13 mouse cellular contexts compared by ENCODE assay signal in genomic region chr9:110895994-110896393, GRCm38 (mm10). TPM values are rescaled to one million over a fixed set of nuclear protein-coding genes. Genes with fewer than 3 reads are reported as not detected.
DNase-seq lines count a peak whose midpoint lies in the region; ATAC-seq and TF ChIP-seq lines count a peak whose summit lies in the region.
"Had no signal": no experiment of that assay in that cellular context is flagged by ENCODE, and none has a peak within 500 bp of the region (broad histone marks: within the 10 kb centered on the region; RNA-seq: fewer than 3 reads in every experiment).

No protein-coding gene starts in this region.

- no peak for DNase-seq in kidney, adult 2 months
- no peak for DNase-seq in ES-E14 (ENCODE audit: low read depth, low spot score)
- DNase-seq in forebrain, embryonic 11.5 days (ENCODE audit: low spot score) = no peak
- DNase-seq in left cerebral cortex, adult 9 months (ENCODE audit: low spot score in 2 of 2) = no peak
- no peak for DNase-seq in right cerebral cortex, postnatal 36 days (ENCODE audit: low spot score in 2 of 2)
- no peak for DNase-seq in spleen, adult 12 weeks (ENCODE audit: low spot score)
- DNase-seq: adrenal gland, adult 8-10 months; cerebellum, adult 9-10 months; layer of hippocampus, postnatal 36 days had no signal

- no peak for TF ChIP-seq POLR2A in kidney, adult 2 months (IDR thresholded peaks at IDR 0.05; ENCODE audit: low read depth, low read length)

- H3K27ac ChIP-seq in kidney, embryonic 16.5 days (ENCODE audit: low read length) = no peak overlapping the region
- no peak overlapping the region for H3K27ac ChIP-seq in kidney, adult 2 months (ENCODE audit: insufficient read depth, low read depth, low read length)
- peak overlapping the region; percentile 44; the same call in 1 of the 2 replicates for H3K27ac ChIP-seq in ES-E14 (ENCODE audit: insufficient read depth, low read depth, low read length, poor library complexity, severe bottlenecking)
- no peak overlapping the region for H3K27ac ChIP-seq in forebrain, embryonic 11.5 days (ENCODE audit: low read depth, low read length)
- H3K27ac ChIP-seq in limb, embryonic 12.5 days = no peak overlapping the region

- peak; percentile 52 for ATAC-seq in kidney, embryonic 16.5 days (ENCODE audit: low FRiP score, low TSS enrichment)
- ATAC-seq in forebrain, embryonic 11.5 days (replicated peaks; ENCODE audit: low FRiP score) = no peak; the same call in 1 of the 2 replicates
- no peak for ATAC-seq in limb, embryonic 12.5 days (ENCODE audit: insufficient number of reproducible peaks, insufficient read depth, low FRiP score, low TSS enrichment, low read depth)

- H3K4me3 ChIP-seq in kidney, embryonic 16.5 days (ENCODE audit: low read length) = peak overlapping the region; percentile 4; the same call in 1 of the 2 replicates
- H3K4me3 ChIP-seq in kidney, adult 2 months (ENCODE audit: insufficient read depth, low read depth, low read length) = no peak overlapping the region
- H3K4me3 ChIP-seq in ES-E14 (ENCODE audit: insufficient read depth in 1 of 2, low read depth in 1 of 2, low read length in 2 of 2, poor library complexity in 1 of 2, severe bottlenecking in 1 of 2) = peak overlapping the region in 1 of 2 experiments; percentile 2; a peak in 1 of 4 replicates
- H3K4me3 ChIP-seq in forebrain, embryonic 11.5 days (ENCODE audit: low read depth, low read length) = no peak overlapping the region
- no peak overlapping the region; the same call in 1 of the 2 replicates for H3K4me3 ChIP-seq in limb, embryonic 12.5 days (replicated peaks)

- H3K27me3 ChIP-seq in kidney, embryonic 16.5 days (ENCODE audit: insufficient read depth, low read length) = no peaks in the 10 kb centered on the region
- H3K27me3 ChIP-seq in kidney, adult 2 months (replicated peaks; ENCODE audit: control insufficient read depth, insufficient read depth, low read length) = no peaks in the 10 kb centered on the region
- no peaks in the 10 kb centered on the region for H3K27me3 ChIP-seq in forebrain, embryonic 11.5 days (ENCODE audit: control insufficient read depth, insufficient read depth, low read length)
- H3K27me3 ChIP-seq in limb, embryonic 12.5 days = peaks cover 16% of the 10 kb centered on the region

- peaks cover 11% of the 10 kb centered on the region; the same call in 1 of the 2 replicates for H3K4me1 ChIP-seq in kidney, embryonic 16.5 days (ENCODE audit: insufficient read depth, low read length)
- no peaks in the 10 kb centered on the region; the same call in 1 of the 2 replicates for H3K4me1 ChIP-seq in kidney, adult 2 months (ENCODE audit: control insufficient read depth, insufficient read depth, low read length)
- peaks cover 0 to 8% of the 10 kb centered on the region in 2 experiments; a peak in 1 of 4 replicates for H3K4me1 ChIP-seq in ES-E14 (ENCODE audit: control insufficient read depth in 2 of 2, insufficient read depth in 2 of 2, low read length in 2 of 2, poor library complexity in 1 of 2)
- H3K4me1 ChIP-seq in forebrain, embryonic 11.5 days (replicated peaks; ENCODE audit: control insufficient read depth, insufficient read depth, low read length) = peaks cover 2% of the 10 kb centered on the region; the same call in 1 of the 2 replicates
- H3K4me1 ChIP-seq in limb, embryonic 12.5 days (replicated peaks) = peaks cover 16% of the 10 kb centered on the region

- 13% methylated on average over 7 of the region's 7 CpGs for WGBS in kidney, embryonic 16.5 days
- 59% methylated on average over 7 of the region's 7 CpGs for WGBS in kidney, adult 2 months
- WGBS in forebrain, embryonic 11.5 days = 18% methylated on average over 7 of the region's 7 CpGs
- WGBS in limb, embryonic 12.5 days = 12% methylated on average over 7 of the region's 7 CpGs

- peak overlapping the region; percentile 44 for H3K4me2 ChIP-seq in kidney, embryonic 16.5 days (replicated peaks; ENCODE audit: low read depth, low read length)
- peak overlapping the region; percentile 39 for H3K4me2 ChIP-seq in forebrain, embryonic 11.5 days (ENCODE audit: low read depth, low read length, severe bottlenecking)
- peak overlapping the region; percentile 32 for H3K4me2 ChIP-seq in limb, embryonic 12.5 days

- in situ Hi-C loops in ES-E14 (cut with MboI; ENCODE audit: low sequenced_read_pairs in 2 of 2, unreplicated experiment in 2 of 2) = no loop called here

- no peaks in the 10 kb centered on the region for H3K9me3 ChIP-seq in kidney, embryonic 16.5 days (ENCODE audit: low read length)
- H3K9me3 ChIP-seq in ES-E14 (ENCODE audit: control insufficient read depth, insufficient read depth, low read depth, low read length) = no peaks in the 10 kb centered on the region
- H3K9me3 ChIP-seq in forebrain, embryonic 11.5 days (ENCODE audit: control insufficient read depth, low read length) = no peaks in the 10 kb centered on the region
- no peaks in the 10 kb centered on the region for H3K9me3 ChIP-seq in limb, embryonic 12.5 days
- H3K9me3 ChIP-seq: G1E had no signal

- H3K9ac ChIP-seq in kidney, embryonic 16.5 days (replicated peaks; ENCODE audit: low read length) = no peak overlapping the region
- no peak overlapping the region for H3K9ac ChIP-seq in ES-E14 (ENCODE audit: insufficient read depth, low read depth, low read length, poor library complexity, severe bottlenecking)
- H3K9ac ChIP-seq in forebrain, embryonic 11.5 days (ENCODE audit: low read length) = peak overlapping the region; percentile 23; the same call in 1 of the 2 replicates
- H3K9ac ChIP-seq in limb, embryonic 12.5 days (replicated peaks) = no peak overlapping the region; the same call in 1 of the 2 replicates

- no peaks in the 10 kb centered on the region for H3K36me3 ChIP-seq in kidney, embryonic 16.5 days (ENCODE audit: insufficient read depth, low read length)
- peaks cover 4% of the 10 kb centered on the region for H3K36me3 ChIP-seq in kidney, adult 2 months (ENCODE audit: control insufficient read depth, insufficient read depth, low read length)
- H3K36me3 ChIP-seq in ES-E14 (ENCODE audit: control insufficient read depth, insufficient read depth, low read length, poor library complexity, severe bottlenecking) = peaks cover 26% of the 10 kb centered on the region; the same call in 1 of the 2 replicates
- H3K36me3 ChIP-seq in forebrain, embryonic 11.5 days (ENCODE audit: control insufficient read depth, insufficient read depth, low read length) = no peaks in the 10 kb centered on the region
- H3K36me3 ChIP-seq in limb, embryonic 12.5 days = no peaks in the 10 kb centered on the region
- H3K36me3 ChIP-seq: G1E had no signal

- no peak for TF ChIP-seq CTCF in kidney, adult 2 months (conservative IDR thresholded peaks at IDR 0.05; ENCODE audit: insufficient read depth, insufficient read length, low read depth, low read length)

TF ChIP-seq in ES-E14, 5 proteins besides CTCF, POLR2A, EP300 and RAD21:
- TF ChIP-seq ZC3H11A (IDR thresholded peaks at IDR 0.05; ENCODE audit: borderline replicate concordance, low read depth, low read length) (no peak), HCFC1 (IDR thresholded peaks at IDR 0.05; ENCODE audit: borderline replicate concordance, insufficient read depth, low read length) (no peak)
TF ChIP-seq in ES-E14: peak in this region for 0.

RNA-seq across cellular contexts. Expression of gene Tmie, which starts 16.1 kb away (rescaled TPM):
- polyA plus RNA-seq in kidney, embryonic 16.5 days (2015; fragmentation: Nextera tagmentation; extraction: Ambion mirVana) = 1.9 and 2.1 TPM in 2 replicates
- 7.9 and 9.5 TPM in 2 replicates for polyA plus RNA-seq in kidney, adult 2 months (2012; rRNA removed)
- 0.67 and 0.79 TPM in 2 replicates for total RNA-seq in ES-E14 (2012; rRNA removed)
- polyA plus RNA-seq in forebrain, embryonic 11.5 days (2014; fragmentation: Nextera tagmentation; extraction: Ambion mirVana) = 0.07 and 0.12 TPM in 2 replicates
- polyA plus RNA-seq in limb, embryonic 12.5 days (2016; fragmentation: Nextera tagmentation; extraction: Ambion mirVana) = 0.68 and 0.87 TPM in 2 replicates
- polyA plus RNA-seq: G1E had no signal

RNA-seq across cellular contexts. Expression of gene Als2cl, which starts 16.3 kb away (rescaled TPM):
- 5.8 and 6.1 TPM in 2 replicates for polyA plus RNA-seq in kidney, embryonic 16.5 days (2015; fragmentation: Nextera tagmentation; extraction: Ambion mirVana)
- polyA plus RNA-seq in kidney, adult 2 months (2012; rRNA removed) = 32.3 and 40.8 TPM in 2 replicates
- total RNA-seq in ES-E14 (2012; rRNA removed) = 13.0 and 35.0 TPM in 2 replicates
- 0.71 and 1.1 TPM in 2 replicates for polyA plus RNA-seq in forebrain, embryonic 11.5 days (2014; fragmentation: Nextera tagmentation; extraction: Ambion mirVana)
- 1.6 and 2.9 TPM in 2 replicates for polyA plus RNA-seq in limb, embryonic 12.5 days (2016; fragmentation: Nextera tagmentation; extraction: Ambion mirVana)
- total RNA-seq: G1E had no signal
- polyA plus RNA-seq: G1E had no signal

RNA-seq across cellular contexts. Expression of gene Fam240a, which starts 20.7 kb away (rescaled TPM):
- not detected in 2 replicates for polyA plus RNA-seq in kidney, embryonic 16.5 days (2015; fragmentation: Nextera tagmentation; extraction: Ambion mirVana)
- not detected in 2 replicates for polyA plus RNA-seq in kidney, adult 2 months (2012; rRNA removed)
- 1.0 TPM in 1 of 2 replicates, not detected in the other for total RNA-seq in ES-E14 (2012; rRNA removed)
- polyA plus RNA-seq in forebrain, embryonic 11.5 days (2014; fragmentation: Nextera tagmentation; extraction: Ambion mirVana) = not detected in 2 replicates
- not detected in 2 replicates for polyA plus RNA-seq in limb, embryonic 12.5 days (2016; fragmentation: Nextera tagmentation; extraction: Ambion mirVana)
- total RNA-seq: adrenal gland, adult 8-10 months; G1E; hematopoietic stem cell, adult 5-6 weeks; layer of hippocampus, postnatal 36 days had no signal
- polyA plus RNA-seq: G1E had no signal

RNA-seq across cellular contexts. Expression of gene Prss50, which starts 38.2 kb away (rescaled TPM):
- polyA plus RNA-seq in kidney, embryonic 16.5 days (2015; fragmentation: Nextera tagmentation; extraction: Ambion mirVana) = 0.48 and 0.94 TPM in 2 replicates
- not detected in 2 replicates for polyA plus RNA-seq in kidney, adult 2 months (2012; rRNA removed)
- 50.2 and 69.3 TPM in 2 replicates for total RNA-seq in ES-E14 (2012; rRNA removed)
- polyA plus RNA-seq in forebrain, embryonic 11.5 days (2014; fragmentation: Nextera tagmentation; extraction: Ambion mirVana) = 0.17 and 0.19 TPM in 2 replicates
- polyA plus RNA-seq in limb, embryonic 12.5 days (2016; fragmentation: Nextera tagmentation; extraction: Ambion mirVana) = 0.65 and 0.72 TPM in 2 replicates
- total RNA-seq: adrenal gland, adult 8-10 months; G1E; hematopoietic stem cell, adult 5-6 weeks had no signal
- polyA plus RNA-seq: G1E had no signal

RNA-seq across cellular contexts. Expression of gene Tdgf1, which starts 50.0 kb away (rescaled TPM):
- polyA plus RNA-seq in kidney, embryonic 16.5 days (2015; fragmentation: Nextera tagmentation; extraction: Ambion mirVana) = not detected in 2 replicates
- not detected in 2 replicates for polyA plus RNA-seq in kidney, adult 2 months (2012; rRNA removed)
- total RNA-seq in ES-E14 (2012; rRNA removed) = 904 and 1,760 TPM in 2 replicates
- polyA plus RNA-seq in forebrain, embryonic 11.5 days (2014; fragmentation: Nextera tagmentation; extraction: Ambion mirVana) = not detected in 2 replicates
- polyA plus RNA-seq in limb, embryonic 12.5 days (2016; fragmentation: Nextera tagmentation; extraction: Ambion mirVana) = not detected in 2 replicates
- total RNA-seq: hematopoietic stem cell, adult 5-6 weeks had no signal
- polyA plus RNA-seq: G1E had no signal
